Mouse (Mus musculus): ENCODE data around the gene Pex16. TPM values are rescaled to one million over a fixed set of nuclear protein-coding genes. Genes with fewer than 3 reads are reported as not detected.
A peak's percentile ranks its signal among the peaks of the same experiment; 100 is the strongest.
"Not testable (repeated sequence)": the region's sequence is repeated elsewhere in the genome, so short reads cannot be mapped to it uniquely, and the experiment has no call there.

The Pex16 gene
- polyA plus RNA-seq, 1 experiment from 2014 or later: 33.8 TPM

DNA sequence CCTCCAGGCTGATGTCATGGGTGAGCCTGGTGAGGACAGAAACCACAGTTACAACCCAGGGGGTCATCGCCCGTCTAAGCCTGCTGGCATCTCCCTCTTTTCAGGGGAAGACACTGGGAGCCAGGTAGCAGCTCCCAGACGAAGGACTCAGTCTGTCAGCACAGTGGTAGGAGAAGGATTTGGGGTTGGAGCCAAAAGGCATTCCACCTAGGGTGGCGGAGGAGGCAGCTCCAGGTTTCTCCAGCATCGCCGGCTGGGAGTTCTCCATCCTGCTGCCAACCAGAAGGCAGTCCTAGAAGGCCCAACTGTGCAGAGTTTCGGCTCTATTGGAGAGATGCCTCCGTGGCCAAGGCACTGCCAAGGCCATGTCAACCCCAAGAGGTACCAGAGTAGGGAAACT lies 16.6 kb downstream of the Pex16 start:
- Histone ChIP-seq H3K27me3 (no peaks in the 10 kb centered on the region), H3K9me3 (replicated peaks) (no peaks in the 10 kb centered on the region), H3K9ac (0 out of 2 replicates have a peak overlapping the region, but pooled peaks have one; percentile 5), H3K36me3 (ENCODE audit: poor library complexity, severe bottlenecking) (peaks cover 16% of the 10 kb centered on the region), H3K27ac (no peak overlapping the region), H3K4me2 (peak overlapping the region; percentile 65), H3K4me3 (no peak overlapping the region), H3K4me1 (peaks cover 56% of the 10 kb centered on the region)
- WGBS: 84% methylated on average over 8 of the region's 8 CpGs
- ATAC-seq: no peak

DNA sequence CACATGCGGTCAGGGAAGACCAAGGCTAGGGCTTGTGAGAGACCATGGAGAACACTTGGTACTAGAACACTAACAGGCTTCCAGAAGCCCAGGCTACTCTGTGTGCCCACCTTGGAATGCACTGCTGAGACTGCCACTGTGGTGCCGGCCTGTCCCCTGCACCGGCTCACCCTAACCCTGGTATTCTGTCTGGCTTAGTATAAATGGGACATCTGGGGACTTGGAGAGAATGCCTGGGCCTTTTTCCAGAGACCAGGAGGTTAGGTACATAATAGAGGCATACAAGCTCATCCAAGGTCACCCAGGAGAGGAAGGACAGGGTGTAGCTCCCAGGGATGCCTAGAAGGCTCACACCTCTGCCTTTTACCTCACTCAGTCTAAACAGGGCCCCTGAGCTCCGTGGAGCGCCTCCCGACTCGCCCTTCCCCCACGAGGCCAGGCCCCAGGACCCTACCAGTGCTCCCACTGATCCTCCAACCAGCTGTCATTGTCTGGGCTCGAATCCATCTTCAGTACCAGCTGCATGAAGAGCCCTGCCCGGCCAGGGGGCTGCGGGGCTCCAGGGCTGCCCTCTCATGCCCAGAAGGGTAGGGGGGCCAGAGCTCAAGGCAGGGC lies 17.3 kb downstream of the Pex16 start:
- H3K27me3 ChIP-seq: no peaks in the 10 kb centered on the region
- ATAC-seq: no peak
- peak overlapping the region; percentile 36 for H3K4me3 ChIP-seq
- H3K36me3 ChIP-seq (ENCODE audit: poor library complexity, severe bottlenecking): peaks cover 9% of the 10 kb centered on the region
- H3K4me1 ChIP-seq: peaks cover 57% of the 10 kb centered on the region
- peak overlapping the region; percentile 65 for H3K4me2 ChIP-seq
- WGBS: 20% methylated on average over 11 of the region's 11 CpGs
- no peaks in the 10 kb centered on the region for H3K9me3 ChIP-seq (replicated peaks)
- peak overlapping the region; percentile 74 for H3K9ac ChIP-seq
- peak overlapping the region; percentile 80 for H3K27ac ChIP-seq

DNA sequence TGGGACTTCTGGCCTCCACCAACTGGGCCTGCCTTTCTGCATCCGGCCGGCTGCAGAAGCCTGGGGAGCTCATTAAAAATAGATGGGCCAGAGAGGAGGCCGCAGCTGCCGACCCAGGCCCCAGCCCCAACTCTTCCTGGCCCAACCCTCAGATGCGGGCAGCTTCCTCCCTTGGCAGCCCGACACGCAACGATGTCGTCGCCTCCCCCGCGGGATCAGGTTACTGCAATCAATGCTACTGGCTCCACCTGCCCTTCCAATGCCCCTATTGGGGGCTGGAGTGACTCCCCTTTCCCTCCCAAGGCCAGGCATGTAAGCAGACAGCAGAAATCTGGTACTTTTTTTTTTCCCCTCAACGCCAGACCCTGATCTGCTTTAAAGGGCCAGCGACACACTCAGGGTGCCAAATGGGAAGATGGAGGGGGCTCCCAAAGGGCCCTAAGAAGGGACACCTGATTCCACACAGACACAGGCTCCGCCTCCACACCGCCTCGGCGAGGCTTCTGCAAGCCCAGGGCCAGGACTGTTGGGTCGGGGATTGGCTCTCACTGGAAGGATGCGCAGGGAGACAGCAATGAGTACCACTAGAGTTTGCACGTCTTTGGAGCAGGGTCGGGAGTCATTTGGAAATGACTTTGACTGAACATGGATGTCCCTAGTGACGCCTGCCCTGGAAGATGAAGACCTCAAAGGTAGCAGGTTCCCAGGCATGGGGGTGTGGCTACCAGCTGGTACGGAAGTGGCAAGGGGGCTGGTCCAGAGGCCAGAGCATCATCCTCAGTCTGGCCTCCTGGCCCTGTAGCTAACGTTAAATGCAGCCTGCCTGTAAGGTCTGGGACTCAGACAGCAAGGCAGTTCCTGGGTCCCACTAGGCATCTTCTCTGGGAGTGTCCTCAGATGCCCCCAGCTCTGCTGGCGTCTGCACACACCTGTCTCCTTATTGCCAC lies 18.1 kb downstream of the Pex16 start:
- H3K9ac ChIP-seq: peak overlapping the region; percentile 74
- no peak for ATAC-seq
- H3K27ac ChIP-seq: peak overlapping the region; percentile 80
- H3K27me3 ChIP-seq: no peaks in the 10 kb centered on the region
- H3K9me3 ChIP-seq (replicated peaks): no peaks in the 10 kb centered on the region
- H3K4me1 ChIP-seq: peaks cover 59% of the 10 kb centered on the region
- H3K36me3 ChIP-seq (ENCODE audit: poor library complexity, severe bottlenecking): peaks cover 1% of the 10 kb centered on the region
- peak overlapping the region; percentile 65 for H3K4me2 ChIP-seq
- peak overlapping the region; percentile 36 for H3K4me3 ChIP-seq
- 6% methylated on average over 26 of the region's 26 CpGs for WGBS

DNA sequence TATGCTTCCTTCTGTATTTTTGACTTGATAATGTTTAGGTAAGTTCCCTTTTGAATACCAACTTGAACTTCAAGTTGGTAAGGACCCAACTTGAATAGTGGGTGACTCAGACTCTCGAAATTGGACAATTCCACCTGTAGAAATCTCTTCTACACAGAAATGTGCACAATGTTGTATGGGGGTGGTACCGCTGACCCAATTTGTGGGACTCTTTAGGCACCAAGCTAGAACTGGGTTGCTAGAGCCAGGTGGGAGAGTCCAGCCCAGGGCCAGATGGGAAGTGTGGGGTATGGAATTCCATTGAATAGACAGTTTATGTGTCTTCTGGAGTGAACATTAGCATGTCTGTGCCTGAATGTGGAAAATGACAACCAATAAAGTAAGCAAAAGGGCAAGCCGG lies 21.1 kb downstream of the Pex16 start:
- Histone ChIP-seq H3K4me3 (no peak overlapping the region), H3K27ac (no peak overlapping the region), H3K4me1 (peaks cover 62% of the 10 kb centered on the region), H3K27me3 (no peaks in the 10 kb centered on the region), H3K9me3 (replicated peaks) (no peaks in the 10 kb centered on the region), H3K9ac (no peak overlapping the region), H3K36me3 (ENCODE audit: poor library complexity, severe bottlenecking) (no peaks in the 10 kb centered on the region; the same call in 1 of the 2 replicates), H3K4me2 (no peak overlapping the region)
- no peak for ATAC-seq
- WGBS: 92% methylated on average over 3 of the region's 3 CpGs

DNA sequence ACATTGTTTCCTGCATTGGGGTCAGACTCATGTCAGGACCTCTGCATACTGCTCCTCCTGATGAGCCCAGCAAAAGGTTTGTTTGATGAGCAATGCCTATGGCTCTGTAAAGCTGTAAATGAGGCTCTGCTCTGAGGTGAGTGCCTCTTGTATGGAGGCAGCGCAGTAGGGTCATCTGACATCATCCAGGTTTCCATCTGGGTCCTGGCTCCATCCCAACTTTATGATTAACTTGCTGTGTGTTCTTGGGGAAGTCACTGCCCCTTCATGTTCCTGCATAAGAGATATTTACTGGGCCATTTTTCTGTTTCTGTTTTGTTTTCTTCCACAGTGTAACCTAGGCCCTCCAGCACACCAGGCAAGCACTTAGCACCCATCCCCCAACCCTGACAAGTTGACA lies 23.0 kb downstream of the Pex16 start:
- no peak for ATAC-seq

DNA sequence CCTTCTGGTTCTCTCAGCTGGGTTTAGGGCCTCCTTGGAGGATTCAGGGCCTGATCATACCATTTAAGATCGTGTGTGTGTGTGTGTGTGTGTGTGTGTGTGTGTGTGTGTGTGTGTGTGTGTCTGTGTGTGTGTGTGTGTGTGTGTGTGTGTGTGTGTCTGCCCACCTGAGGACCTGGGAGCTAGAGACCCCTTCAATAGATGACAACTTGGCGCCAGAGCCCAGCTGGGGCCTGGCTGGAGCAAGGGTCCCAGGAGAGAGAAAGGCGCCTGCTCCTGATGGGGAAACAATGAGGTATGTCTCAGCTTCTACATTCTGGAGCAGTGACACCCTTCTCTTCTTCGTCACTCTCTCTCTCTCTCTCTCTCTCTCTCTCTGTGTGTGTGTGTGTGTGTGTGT lies 25.4 kb downstream of the Pex16 start:
- not testable (repeated sequence) for H3K27me3 ChIP-seq; H3K9me3 ChIP-seq (replicated peaks); ATAC-seq; H3K9ac ChIP-seq
- peak overlapping the region; percentile 90 for H3K4me2 ChIP-seq
- peaks cover 18% of the 10 kb centered on the region for H3K36me3 ChIP-seq (ENCODE audit: poor library complexity, severe bottlenecking)
- WGBS: 21% methylated on average over 2 of the region's 4 CpGs
- H3K4me1 ChIP-seq: peaks cover 40% of the 10 kb centered on the region
- peak overlapping the region; percentile 70 for H3K4me3 ChIP-seq
- H3K27ac ChIP-seq: peak overlapping the region; percentile 25; the same call in 1 of the 2 replicates

More for the DNA sequence above, 23.0 kb downstream of the Pex16 start:
- Histone ChIP-seq H3K4me2 (no peak overlapping the region), H3K9ac (no peak overlapping the region), H3K27ac (no peak overlapping the region), H3K4me1 (peaks cover 50% of the 10 kb centered on the region), H3K9me3 (replicated peaks) (no peaks in the 10 kb centered on the region), H3K4me3 (no peak overlapping the region), H3K36me3 (ENCODE audit: poor library complexity, severe bottlenecking) (no peaks in the 10 kb centered on the region; the same call in 1 of the 2 replicates), H3K27me3 (no peaks in the 10 kb centered on the region)
- 97% methylated on average over 1 of the region's 1 CpGs for WGBS

DNA sequence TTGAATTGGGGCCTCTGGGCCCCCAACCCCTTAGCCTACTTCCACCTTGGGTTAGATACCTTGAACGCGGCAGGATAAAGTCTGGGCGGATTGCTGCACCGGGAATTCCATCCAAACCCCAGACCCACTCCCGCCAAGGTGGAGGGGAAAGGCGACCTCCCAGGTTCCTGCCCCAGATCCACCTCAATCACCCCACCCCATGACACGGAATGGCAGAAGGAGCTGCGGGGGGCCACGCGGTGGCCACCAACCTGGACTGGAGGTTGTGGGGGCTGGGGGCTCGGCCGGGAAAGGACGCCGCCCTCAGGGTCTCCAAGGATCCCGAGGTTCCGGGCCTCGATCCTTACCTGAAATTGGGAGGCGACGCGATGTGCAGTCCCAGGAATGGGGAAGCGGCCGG lies 26.2 kb downstream of the Pex16 start:
- WGBS: under 1% methylated on average over 22 of the region's 22 CpGs
- ATAC-seq: peak; percentile 0; the same call in 1 of the 2 replicates

DNA sequence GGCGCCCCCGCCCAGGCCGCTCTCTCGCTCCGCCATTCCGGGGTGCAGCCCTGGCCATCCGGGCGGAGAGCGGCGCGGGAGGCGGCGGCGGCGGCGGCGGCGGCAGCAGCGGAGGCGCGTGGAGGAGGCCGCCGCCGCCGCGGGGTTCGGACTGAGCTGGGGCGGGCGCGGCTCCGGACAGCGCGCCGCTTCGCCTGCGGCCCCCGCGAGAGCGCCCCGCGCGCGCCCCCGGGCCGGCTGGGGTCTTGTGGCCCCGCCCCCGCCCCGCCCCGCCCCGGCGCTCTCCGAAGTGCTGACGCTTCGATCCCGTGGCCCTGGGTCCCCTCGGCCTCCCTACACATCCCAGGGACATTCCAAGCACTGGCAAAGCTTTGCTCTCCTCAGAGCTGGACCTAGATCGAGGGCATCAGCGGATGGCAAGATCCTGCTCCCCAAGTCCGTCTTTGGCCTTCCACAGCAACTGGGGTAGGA lies 26.6 kb downstream of the Pex16 start, which contains the start of gene Mapk8ip1:
Gene Mapk8ip1 (minus strand): TSS at position 173 of the 471 bp plus-strand sequence.
- no peaks in the 10 kb centered on the region for H3K27me3 ChIP-seq
- H3K9me3 ChIP-seq (replicated peaks): no peaks in the 10 kb centered on the region
- H3K4me2 ChIP-seq: peak within 1 kb of the TSS; percentile 90
- H3K9ac ChIP-seq: peak within 1 kb of the TSS; percentile 94
- H3K36me3 ChIP-seq (ENCODE audit: poor library complexity, severe bottlenecking): peaks cover 30% of the 10 kb centered on the region
- peak within 1 kb of the TSS; percentile 70 for H3K4me3 ChIP-seq
- under 1% methylated on average over 31 of the region's 59 CpGs for WGBS
- H3K27ac ChIP-seq: peak within 1 kb of the TSS; percentile 20
- peaks cover 40% of the 10 kb centered on the region for H3K4me1 ChIP-seq
- peak; percentile 62 for ATAC-seq

More for the DNA sequence above, 26.2 kb downstream of the Pex16 start:
- Histone ChIP-seq H3K27ac (peak overlapping the region; percentile 20), H3K4me2 (peak overlapping the region; percentile 90), H3K9ac (peak overlapping the region; percentile 94), H3K27me3 (no peaks in the 10 kb centered on the region), H3K36me3 (ENCODE audit: poor library complexity, severe bottlenecking) (peaks cover 26% of the 10 kb centered on the region), H3K9me3 (replicated peaks) (no peaks in the 10 kb centered on the region), H3K4me1 (peaks cover 40% of the 10 kb centered on the region), H3K4me3 (peak overlapping the region; percentile 70)

DNA sequence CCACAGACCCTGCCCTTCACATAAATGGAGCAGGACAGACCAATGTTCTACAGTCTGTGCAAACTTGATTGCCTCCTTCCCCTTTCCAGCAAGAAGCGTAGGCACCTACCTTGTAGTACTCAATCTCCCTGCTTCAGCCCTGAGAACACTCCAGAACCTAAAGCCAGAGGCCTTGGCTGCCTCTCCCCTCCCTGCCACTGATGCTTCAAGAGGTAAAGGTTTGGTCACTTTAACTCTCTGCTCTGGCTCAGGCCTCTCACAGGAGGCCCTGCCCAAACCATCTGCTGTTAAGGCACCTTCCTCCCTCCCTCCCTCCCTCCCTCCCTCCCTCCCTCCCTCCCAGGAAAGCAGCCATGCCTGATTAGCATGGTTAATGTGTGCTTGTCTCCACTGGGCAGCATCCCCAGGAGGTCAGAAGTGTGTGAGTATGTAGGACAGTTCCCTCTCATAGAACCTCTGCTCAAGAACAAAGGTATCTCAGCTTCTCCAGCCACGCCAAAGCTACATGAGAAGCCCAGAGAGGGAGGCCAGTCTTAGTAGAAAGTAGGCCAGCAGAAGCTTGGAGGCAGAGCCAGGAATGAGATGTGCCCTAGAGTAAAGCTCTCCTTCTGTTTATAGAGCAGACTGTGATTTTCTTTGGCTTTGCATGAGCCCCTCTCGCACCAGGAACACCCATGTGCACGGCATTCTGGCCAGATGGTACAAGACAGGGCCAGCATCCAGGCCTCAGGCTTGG lies 28.3 kb downstream of the Pex16 start:
- H3K36me3 ChIP-seq (ENCODE audit: poor library complexity, severe bottlenecking): peaks cover 45% of the 10 kb centered on the region
- ATAC-seq: no peak
- H3K4me1 ChIP-seq: peaks cover 30% of the 10 kb centered on the region
- H3K4me3 ChIP-seq: no peak overlapping the region
- H3K27ac ChIP-seq: no peak overlapping the region
- H3K9me3 ChIP-seq (replicated peaks): no peaks in the 10 kb centered on the region
- H3K4me2 ChIP-seq: no peak overlapping the region
- WGBS: 81% methylated on average over 4 of the region's 4 CpGs
- H3K9ac ChIP-seq: no peak overlapping the region
- H3K27me3 ChIP-seq: no peaks in the 10 kb centered on the region

DNA sequence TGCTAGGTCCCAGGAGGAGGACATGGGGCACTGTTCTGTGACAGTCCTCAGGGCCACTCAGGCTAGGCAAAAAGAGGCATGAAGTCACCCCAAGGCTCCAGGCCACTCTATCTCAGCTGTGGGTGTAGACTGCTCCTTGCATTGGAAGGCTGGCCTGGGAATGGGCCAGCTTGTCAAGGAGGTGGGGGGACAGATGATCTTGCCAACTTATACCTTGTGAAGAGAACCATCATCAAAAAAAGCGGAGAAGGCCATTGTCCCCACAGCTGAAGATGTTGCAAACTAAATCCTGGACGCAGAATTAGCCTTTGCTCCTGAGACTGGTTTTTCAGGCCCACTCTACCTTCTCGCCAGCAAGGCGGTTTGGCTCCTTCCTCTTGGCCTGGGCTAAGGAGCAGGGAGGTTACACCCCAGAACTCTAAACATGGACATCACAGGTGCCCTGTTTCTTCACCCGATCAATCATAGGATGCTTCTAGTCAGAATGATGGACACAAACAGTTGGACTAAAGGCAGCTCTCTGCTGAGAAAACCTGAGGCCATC lies 29.4 kb downstream of the Pex16 start:
- H3K27me3 ChIP-seq: no peaks in the 10 kb centered on the region
- peaks cover 56% of the 10 kb centered on the region for H3K36me3 ChIP-seq (ENCODE audit: poor library complexity, severe bottlenecking)
- no peak overlapping the region for H3K27ac ChIP-seq
- ATAC-seq: no peak
- no peak overlapping the region for H3K4me3 ChIP-seq
- H3K9me3 ChIP-seq (replicated peaks): no peaks in the 10 kb centered on the region
- H3K4me1 ChIP-seq: peaks cover 22% of the 10 kb centered on the region
- WGBS: 94% methylated on average over 5 of the region's 5 CpGs
- no peak overlapping the region for H3K4me2 ChIP-seq
- H3K9ac ChIP-seq: no peak overlapping the region

DNA sequence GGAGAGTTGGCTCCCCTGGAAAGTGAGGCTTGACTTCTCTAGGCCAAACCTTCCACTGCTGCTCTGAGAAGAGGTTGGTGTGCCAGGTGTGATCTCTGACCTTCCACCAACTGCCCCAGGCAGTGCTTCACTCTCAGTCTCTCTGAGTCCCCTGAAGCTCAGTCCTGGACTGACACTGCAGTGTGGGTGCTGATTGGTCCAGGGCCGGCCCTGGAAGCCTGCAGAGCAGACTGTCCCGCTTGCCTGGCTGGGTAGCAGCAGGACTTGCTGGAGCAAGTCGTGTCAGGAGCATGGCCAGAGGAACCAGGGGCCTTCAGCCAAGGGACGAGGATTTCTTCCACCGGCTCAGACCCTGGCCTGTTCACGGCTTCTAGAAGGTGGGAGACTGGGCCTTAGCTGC lies 30.3 kb downstream of the Pex16 start:
- Histone ChIP-seq H3K9ac (no peak overlapping the region), H3K36me3 (ENCODE audit: poor library complexity, severe bottlenecking) (peaks cover 65% of the 10 kb centered on the region), H3K27me3 (no peaks in the 10 kb centered on the region), H3K4me3 (no peak overlapping the region), H3K27ac (no peak overlapping the region), H3K9me3 (replicated peaks) (no peaks in the 10 kb centered on the region), H3K4me1 (peaks cover 14% of the 10 kb centered on the region), H3K4me2 (no peak overlapping the region)
- ATAC-seq: no peak
- WGBS: 92% methylated on average over 6 of the region's 6 CpGs
